14 mouse cellular contexts compared by ENCODE assay signal in genomic region chr12:81094766-81095405, GRCm38 (mm10).
DNase-seq lines count a peak whose midpoint lies in the region; ATAC-seq lines count a peak whose summit lies in the region.
"Had no signal": no experiment of that assay in that cellular context is flagged by ENCODE, and none has a peak within 500 bp of the region (broad histone marks: within the 10 kb centered on the region; RNA-seq: fewer than 3 reads in every experiment).

No protein-coding gene starts in this region.

- H3K27ac ChIP-seq in limb, embryonic 10.5 days: peak overlapping the region; percentile 64
- peak overlapping the region; percentile 21; the same call in 1 of the 2 replicates for H3K27ac ChIP-seq in liver, embryonic 15.5 days (replicated peaks)
- H3K27ac ChIP-seq: midbrain, embryonic 12.5 days had no signal

- peak; percentile 85 for ATAC-seq in liver, embryonic 15.5 days (ENCODE audit: insufficient read depth)
- ATAC-seq in monocyte, adult 5-6 weeks (replicated peaks; ENCODE audit: insufficient number of reproducible peaks, low FRiP score, low TSS enrichment, poor library complexity, severe bottlenecking): no peak
- ATAC-seq: activated CD4-positive, CD25-positive, alpha-beta regulatory T cell, adult 4 months; lung, postnatal 0 days had no signal

- no peaks in the 10 kb centered on the region for H3K9me3 ChIP-seq in limb, embryonic 10.5 days (replicated peaks)
- no peaks in the 10 kb centered on the region for H3K9me3 ChIP-seq in liver, embryonic 15.5 days (replicated peaks)
- H3K9me3 ChIP-seq: midbrain, embryonic 12.5 days had no signal

- H3K4me1 ChIP-seq in limb, embryonic 10.5 days: peaks cover 58% of the 10 kb centered on the region
- H3K4me1 ChIP-seq in liver, embryonic 15.5 days (replicated peaks): peaks cover 6% of the 10 kb centered on the region; the same call in 1 of the 2 replicates

- WGBS in limb, embryonic 10.5 days: 8% methylated on average over 11 of the region's 11 CpGs
- 46% methylated on average over 11 of the region's 11 CpGs for WGBS in liver, embryonic 15.5 days (ENCODE audit: insufficient replicate concordance)

- H3K4me2 ChIP-seq in liver, embryonic 15.5 days: no peak overlapping the region
- H3K4me2 ChIP-seq: midbrain, embryonic 12.5 days had no signal

- H3K9ac ChIP-seq in liver, embryonic 15.5 days: no peak overlapping the region
- H3K9ac ChIP-seq: midbrain, embryonic 12.5 days had no signal

- H3K4me3 ChIP-seq in limb, embryonic 10.5 days: peak overlapping the region; percentile 29; the same call in 1 of the 2 replicates
- H3K4me3 ChIP-seq in liver, embryonic 15.5 days (replicated peaks): no peak overlapping the region
- H3K4me3 ChIP-seq: midbrain, embryonic 12.5 days had no signal

- peak; percentile 35 for DNase-seq in testis, postnatal 10 days (ENCODE audit: low spot score)
- no peak for DNase-seq in testis, postnatal 14 days (ENCODE audit: low spot score)
- peak; percentile 73 for DNase-seq in limb, embryonic 10.5 days (ENCODE audit: low spot score)
- no peak for DNase-seq in gastrocnemius, postnatal 25 days
- DNase-seq in ovary, adult 18-20 months (ENCODE audit: low spot score): no peak
- DNase-seq: cerebellum, adult 11-12 months; heart, adult 18-20 months; heart, postnatal 14 days; spleen, adult 18-20 months had no signal

- H3K36me3 ChIP-seq in limb, embryonic 10.5 days: no peaks in the 10 kb centered on the region
- H3K36me3 ChIP-seq in liver, embryonic 15.5 days (replicated peaks): no peaks in the 10 kb centered on the region
- H3K36me3 ChIP-seq: midbrain, embryonic 12.5 days had no signal

- peaks cover 10% of the 10 kb centered on the region; the same call in 1 of the 2 replicates for H3K27me3 ChIP-seq in limb, embryonic 10.5 days (ENCODE audit: low read depth, poor library complexity, severe bottlenecking)
- no peaks in the 10 kb centered on the region for H3K27me3 ChIP-seq in liver, embryonic 15.5 days
- H3K27me3 ChIP-seq: midbrain, embryonic 12.5 days had no signal

Comparison
In these comparisons a context has a peak if more than half of its experiments do, and no peak if none do; other contexts are left out.
1. DNase-seq: peak in testis, postnatal 10 days (single experiment) and limb, embryonic 10.5 days (single experiment); none in testis, postnatal 14 days (single experiment), gastrocnemius, postnatal 25 days (single experiment) and ovary, adult 18-20 months (single experiment).